Mouse (Mus musculus) stomach, postnatal 0 days (tissue): ENCODE data around the gene G430095P16Rik.

Experiments
- CTCF ChIP-seq: IDR thresholded peaks from 2 replicates; pipeline ENCODE4 v1.5.1; 2016; ENCODE audit warnings: antibody characterized with exemption, low read depth, mild to moderate bottlenecking, moderate library complexity
- EP300 ChIP-seq: optimal IDR thresholded peaks from 2 replicates; pipeline ENCODE3; 2016; ENCODE audit warnings: antibody characterized with exemption

GRCm38 (mm10) chr8:84768343-84769095 is 45.7 kb downstream of the G430095P16Rik start:
- TF ChIP-seq CTCF (no peak), EP300 (no peak)
